Mouse (Mus musculus) heart, adult 8-10 months (tissue): ENCODE measurements around the gene Ccn6. TPM values are rescaled to one million over a fixed set of nuclear protein-coding genes. Genes with fewer than 3 reads are reported as not detected.
"Not testable (repeated sequence)": the region's sequence is repeated elsewhere in the genome, so short reads cannot be mapped to it uniquely, and the experiment has no call there.

Source experiments
- DNase-seq: peaks from one replicate; pipeline ENCODE4 v3.0.0; 2022; ENCODE audit warnings: low spot score
- total RNA-seq, 4 experiments: library from RNA; stranded (reverse); gene quantifications; 2 replicates each; pipeline ENCODE4 v1.2.4; 2022

The Ccn6 gene
- not detected for total RNA-seq

GRCm38 (mm10) chr10:39163694-39164093, at the start of gene Ccn6:
Ccn6 (minus strand) TSS chr10:39163794.
- DNase-seq: no peak

- no peak for DNase-seq
Observed at GRCm38 (mm10) chr10:39210031-39210430, 46.4 kb upstream of the Ccn6 start.

GRCm38 (mm10) chr10:39209161-39210025, 45.8 kb upstream of the Ccn6 start:
- DNase-seq: peak; percentile 17

- DNase-seq: no peak
Observed at GRCm38 (mm10) chr10:39208712-39209111, 45.1 kb upstream of the Ccn6 start.

GRCm38 (mm10) chr10:39207310-39207855, 43.8 kb upstream of the Ccn6 start:
- no peak for DNase-seq

- no peak for DNase-seq
Observed at GRCm38 (mm10) chr10:39202490-39202889, 38.9 kb upstream of the Ccn6 start.

- not testable (repeated sequence) for DNase-seq
Observed at GRCm38 (mm10) chr10:39198216-39198615, 34.6 kb upstream of the Ccn6 start.

- no peak for DNase-seq
Observed at GRCm38 (mm10) chr10:39192673-39193072, 29.1 kb upstream of the Ccn6 start.

- DNase-seq: no peak
Observed at GRCm38 (mm10) chr10:39185545-39185906, 21.9 kb upstream of the Ccn6 start.

GRCm38 (mm10) chr10:39184864-39185544, 21.4 kb upstream of the Ccn6 start:
- no peak for DNase-seq

- DNase-seq: peak; percentile 9
Observed at GRCm38 (mm10) chr10:39176981-39177380, 13.4 kb upstream of the Ccn6 start.

GRCm38 (mm10) chr10:39173077-39173476, 9.5 kb upstream of the Ccn6 start:
- DNase-seq: peak; percentile 58

- DNase-seq: peak; percentile 39
Observed at GRCm38 (mm10) chr10:39172540-39172931, 8.9 kb upstream of the Ccn6 start.

GRCm38 (mm10) chr10:39171603-39172539, 8.3 kb upstream of the Ccn6 start:
- peak; percentile 92 for DNase-seq

GRCm38 (mm10) chr10:39171134-39171533, 7.5 kb upstream of the Ccn6 start:
- peak; percentile 90 for DNase-seq

GRCm38 (mm10) chr10:39170706-39171105, 7.1 kb upstream of the Ccn6 start:
- DNase-seq: peak; percentile 15

GRCm38 (mm10) chr10:39170181-39170580, 6.6 kb upstream of the Ccn6 start:
- peak; percentile 50 for DNase-seq

- DNase-seq: no peak
Observed at GRCm38 (mm10) chr10:39169642-39170041, 6.0 kb upstream of the Ccn6 start.

- no peak for DNase-seq
Observed at GRCm38 (mm10) chr10:39167611-39168010, 4.0 kb upstream of the Ccn6 start.

- no peak for DNase-seq
Observed at GRCm38 (mm10) chr10:39165632-39166115, 2.1 kb upstream of the Ccn6 start.
